Mouse (Mus musculus) midbrain, embryonic 10.5 days (tissue): ENCODE measurements around the gene Olfr574. TPM values are rescaled to one million over a fixed set of nuclear protein-coding genes. Genes with fewer than 3 reads are reported as not detected.

Experiments
- DNase-seq: peaks from one replicate; pipeline ENCODE4 v3.0.0-alpha.2; 2017; ENCODE audit warnings: low spot score
- H3K27ac ChIP-seq: fragments of 300-500 bp; sonication (generic); replicated peaks from 2 replicates; pipeline ENCODE4 v1.5.1; 2016; ENCODE audit warnings: mild to moderate bottlenecking
- H3K27me3 ChIP-seq: fragments of 300-500 bp; sonication (generic); 2 replicates; pipeline ENCODE4 v1.6.1; 2016; ENCODE audit warnings: low read depth, mild to moderate bottlenecking; ENCODE audit not compliant: poor library complexity, severe bottlenecking
- H3K36me3 ChIP-seq: fragments of 300-500 bp; sonication (generic); 2 replicates; pipeline ENCODE4 v1.6.1; 2016; ENCODE audit warnings: mild to moderate bottlenecking, moderate library complexity
- H3K4me1 ChIP-seq: fragments of 300-500 bp; sonication (generic); 2 replicates; pipeline ENCODE4 v1.6.1; 2016
- H3K4me3 ChIP-seq: fragments of 300-500 bp; sonication (generic); 2 replicates; pipeline ENCODE4 v1.5.1; 2016; ENCODE audit warnings: mild to moderate bottlenecking, moderate library complexity
- H3K9me3 ChIP-seq: fragments of 300-500 bp; sonication (generic); replicated peaks from 2 replicates; pipeline ENCODE4 v1.6.1; 2016; ENCODE audit warnings: mild to moderate bottlenecking
- WGBS: fragments of 180-500 bp; shearing (Covaris S2); methylation state at CpG from one replicate; pipeline ENCODE4 v1.1.7; 2016; 5-methylcytosine and 5-hydroxymethylcytosine counted together
- polyA plus RNA-seq: library from polyadenylated mRNA; unstranded; fragments of >200 nt; fragmentation: Nextera tagmentation; extraction: Ambion mirVana; gene quantifications from 2 replicates; pipeline ENCODE4 v1.2.1, GENCODE M21; 2016

Gene Olfr574
- polyA plus RNA-seq, 1 experiment from 2014 or later: not detected

DNA sequence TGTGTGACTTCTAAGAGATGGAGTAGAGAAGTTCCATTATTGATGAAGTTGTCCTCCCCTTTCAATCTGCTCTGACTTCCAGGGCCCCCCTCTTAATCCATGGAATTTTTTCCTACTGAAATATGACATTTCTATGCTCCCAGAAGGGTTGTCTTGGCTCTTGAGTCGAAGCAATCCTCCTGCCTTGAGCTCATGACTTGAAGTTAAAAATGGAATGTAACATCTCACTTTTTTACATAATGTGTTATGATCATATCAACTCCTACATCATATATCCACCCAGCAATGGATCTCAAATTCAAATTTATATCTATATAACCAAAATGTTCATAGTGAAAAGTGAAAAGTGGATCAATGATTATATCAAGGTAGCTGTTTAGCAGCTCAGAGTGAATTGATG, 26.1 kb downstream of the Olfr574 start:
- DNase-seq: no peak
- no peaks in the 10 kb centered on the region for H3K36me3 ChIP-seq
- no peaks in the 10 kb centered on the region for H3K27me3 ChIP-seq
- no peak overlapping the region for H3K27ac ChIP-seq
- no peaks in the 10 kb centered on the region for H3K9me3 ChIP-seq
- H3K4me3 ChIP-seq: no peak overlapping the region
- H3K4me1 ChIP-seq: no peaks in the 10 kb centered on the region
- 69% methylated on average over 1 of the region's 1 CpGs for WGBS

DNA sequence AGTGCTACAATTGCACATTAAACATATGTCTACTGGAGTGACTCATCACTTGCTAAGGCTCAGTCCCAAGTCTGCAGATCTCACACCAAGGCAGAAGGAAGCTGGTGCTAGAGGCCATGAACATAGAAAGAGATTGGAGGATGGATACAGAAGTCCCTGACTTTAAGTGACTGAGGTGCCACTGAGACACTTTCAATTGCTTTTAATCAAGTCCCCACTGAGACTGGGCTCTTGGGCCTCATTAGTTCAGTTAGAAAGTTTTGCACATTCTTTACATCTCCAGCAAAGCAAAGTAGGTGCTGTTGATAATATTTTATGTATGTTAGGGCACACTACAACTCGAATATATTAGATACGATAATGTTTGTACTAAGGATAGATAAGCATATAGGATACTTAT, 27.6 kb downstream of the Olfr574 start, which contains the start of gene Olfr577:
Olfr577 (minus strand) TSS at position 101 of the 400 bp plus-strand sequence.
- no peak within 1 kb of the TSS for H3K4me3 ChIP-seq
- WGBS: 89% methylated on average over 2 of the region's 2 CpGs
- no peaks in the 10 kb centered on the region for H3K9me3 ChIP-seq
- H3K27me3 ChIP-seq: no peaks in the 10 kb centered on the region
- no peak for DNase-seq
- no peak within 1 kb of the TSS for H3K27ac ChIP-seq
- no peaks in the 10 kb centered on the region for H3K36me3 ChIP-seq
- no peaks in the 10 kb centered on the region for H3K4me1 ChIP-seq

DNA sequence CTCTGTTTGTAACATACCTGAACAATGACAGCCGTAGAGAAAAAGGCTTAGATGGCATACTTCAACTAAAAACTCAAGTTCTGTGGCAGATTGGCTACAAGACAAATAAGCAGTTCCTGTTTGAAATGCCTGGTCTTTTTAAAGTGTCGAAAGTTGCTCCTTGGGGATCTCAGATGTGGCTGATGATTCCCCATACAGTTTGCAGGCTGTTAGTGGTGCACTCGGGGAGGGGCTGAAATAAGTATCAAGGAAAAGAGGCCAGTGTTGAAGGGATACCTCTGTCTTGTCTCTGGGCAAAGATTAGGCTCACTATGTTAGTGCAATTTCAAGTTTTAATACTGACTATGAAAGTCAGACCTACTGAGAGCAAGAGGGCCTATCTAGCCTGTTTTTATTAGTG, 41.0 kb downstream of the Olfr574 start, which contains the start of gene Olfr578:
Olfr578 (minus strand) TSS at position 101 of the 400 bp plus-strand sequence.
- Histone ChIP-seq H3K27ac (no peak within 1 kb of the TSS), H3K9me3 (no peaks in the 10 kb centered on the region), H3K4me3 (no peak within 1 kb of the TSS), H3K36me3 (no peaks in the 10 kb centered on the region), H3K27me3 (no peaks in the 10 kb centered on the region), H3K4me1 (no peaks in the 10 kb centered on the region)
- 84% methylated on average over 3 of the region's 3 CpGs for WGBS
- no peak for DNase-seq

Other genes with a start within 250 kb of the Olfr574 start
- 0.04 TPM in 1 of 2 replicates, not detected in the other for gene Olfr558, start 246.3 kb upstream of the Olfr574 start, polyA plus RNA-seq
- not detected in 2 replicates for gene Olfr33, start 229.4 kb upstream of the Olfr574 start, polyA plus RNA-seq
- not detected in 2 replicates for gene Olfr559, start 221.0 kb upstream of the Olfr574 start, polyA plus RNA-seq
- gene Olfr560, start 189.1 kb upstream of the Olfr574 start, polyA plus RNA-seq: not detected in 2 replicates
- gene Olfr78, start 189.0 kb upstream of the Olfr574 start, polyA plus RNA-seq: not detected in 2 replicates
- not detected in 2 replicates for gene Olfr561, start 177.2 kb upstream of the Olfr574 start, polyA plus RNA-seq
- not detected in 2 replicates for gene Olfr564, start 145.0 kb upstream of the Olfr574 start, polyA plus RNA-seq
- not detected in 2 replicates for gene Olfr566, start 89.7 kb upstream of the Olfr574 start, polyA plus RNA-seq
- gene Olfr568, start 71.3 kb upstream of the Olfr574 start, polyA plus RNA-seq: not detected in 2 replicates
- not detected in 2 replicates for gene Olfr569, start 57.6 kb upstream of the Olfr574 start, polyA plus RNA-seq
- gene Olfr570, start 53.9 kb upstream of the Olfr574 start, polyA plus RNA-seq: not detected in 2 replicates
- not detected in 2 replicates for gene Olfr571, start 30.9 kb upstream of the Olfr574 start, polyA plus RNA-seq
- not detected in 2 replicates for gene Olfr572, start 24.1 kb upstream of the Olfr574 start, polyA plus RNA-seq
- gene Olfr573-ps1, start 5.9 kb upstream of the Olfr574 start, polyA plus RNA-seq: not detected in 2 replicates
- not detected in 2 replicates for gene Olfr575, start 10.3 kb downstream of the Olfr574 start, polyA plus RNA-seq
- not detected in 2 replicates for gene Olfr576, start 14.2 kb downstream of the Olfr574 start, polyA plus RNA-seq
- gene Olfr577, start 27.5 kb downstream of the Olfr574 start, polyA plus RNA-seq: not detected in 2 replicates
- gene Olfr578, start 40.9 kb downstream of the Olfr574 start, polyA plus RNA-seq: not detected in 2 replicates
- not detected in 2 replicates for gene Olfr582, start 89.6 kb downstream of the Olfr574 start, polyA plus RNA-seq
- gene Olfr583, start 102.8 kb downstream of the Olfr574 start, polyA plus RNA-seq: not detected in 2 replicates
- not detected in 2 replicates for gene Olfr584, start 133.4 kb downstream of the Olfr574 start, polyA plus RNA-seq
- not detected in 2 replicates for gene Olfr585, start 149.3 kb downstream of the Olfr574 start, polyA plus RNA-seq
- not detected in 2 replicates for gene Olfr586, start 177.2 kb downstream of the Olfr574 start, polyA plus RNA-seq
- not detected in 2 replicates for gene Olfr588-ps1, start 192.4 kb downstream of the Olfr574 start, polyA plus RNA-seq
- gene Olfr589, start 207.9 kb downstream of the Olfr574 start, polyA plus RNA-seq: not detected in 2 replicates
- not detected in 2 replicates for gene Olfr591, start 229.9 kb downstream of the Olfr574 start, polyA plus RNA-seq
- not detected in 2 replicates for gene Olfr592, start 236.3 kb downstream of the Olfr574 start, polyA plus RNA-seq